Mouse (Mus musculus) thymus, adult 2 months (tissue): Measurements from ENCODE around the gene Galnt14. TPM values are rescaled to one million over a fixed set of nuclear protein-coding genes. Genes with fewer than 3 reads are reported as not detected.

ENCODE experiments used
- DNase-seq: peaks from one replicate; pipeline ENCODE4 v3.0.0; 2021
- H3K27ac ChIP-seq: fragments of 200-500 bp; 2 replicates; pipeline ENCODE4 v1.5.1; 2012; ENCODE audit warnings: low read length, control low read depth; ENCODE audit not compliant: control insufficient read depth, insufficient read depth
- H3K27me3 ChIP-seq: fragments of 200-500 bp; 2 replicates; pipeline ENCODE4 v1.6.1; 2012; ENCODE audit warnings: mild to moderate bottlenecking, low read length, moderate library complexity, mixed read lengths; ENCODE audit not compliant: control insufficient read depth, insufficient read depth
- H3K36me3 ChIP-seq: fragments of 200-500 bp; 2 replicates; pipeline ENCODE4 v1.6.1; 2012; ENCODE audit warnings: mild to moderate bottlenecking, low read length, moderate library complexity; ENCODE audit not compliant: control insufficient read depth, insufficient read depth
- H3K4me1 ChIP-seq: fragments of 200-500 bp; replicated peaks from 2 replicates; pipeline ENCODE4 v1.6.1; 2012; ENCODE audit warnings: low read length; ENCODE audit not compliant: control insufficient read depth, insufficient read depth
- H3K4me3 ChIP-seq: fragments of 200-500 bp; 2 replicates; pipeline ENCODE4 v1.5.1; 2012; ENCODE audit warnings: mild to moderate bottlenecking, low read length, control low read depth, moderate library complexity; ENCODE audit not compliant: control insufficient read depth, insufficient read depth
- CTCF ChIP-seq: fragments of 200-500 bp; IDR thresholded peaks from 2 replicates; pipeline ENCODE4 v1.5.1; 2012; ENCODE audit warnings: mild to moderate bottlenecking, control low read depth, low read length, moderate library complexity, borderline replicate concordance; ENCODE audit not compliant: control insufficient read depth, poor library complexity, insufficient read depth; ENCODE audit errors: extremely low read depth
- POLR2A ChIP-seq: fragments of 200-500 bp; IDR thresholded peaks from 2 replicates; pipeline ENCODE4 v1.6.1; 2012; ENCODE audit warnings: mild to moderate bottlenecking, low read length, control low read depth, moderate library complexity; ENCODE audit not compliant: control insufficient read depth, poor library complexity, insufficient read depth; ENCODE audit errors: extremely low read depth
- WGBS: fragments of 180-500 bp; shearing (Covaris S2); methylation state at CpG from one replicate; pipeline ENCODE4 v1.1.7; 2018; 5-methylcytosine and 5-hydroxymethylcytosine counted together
- polyA plus RNA-seq: library from polyadenylated mRNA; depleted of rRNA; stranded (reverse); fragments of >200 nt; gene quantifications from 2 replicates; pipeline ENCODE4 v1.2.3, GENCODE M21; 2012

Gene Galnt14
- polyA plus RNA-seq, 1 experiment = 1.6 TPM

- 91% methylated on average over 14 of the region's 14 CpGs for WGBS
- no peaks in the 10 kb centered on the region for H3K36me3 ChIP-seq
- no peak overlapping the region for H3K27ac ChIP-seq
- TF ChIP-seq POLR2A (no peak), CTCF (no peak)
- H3K4me3 ChIP-seq = no peak overlapping the region
- H3K4me1 ChIP-seq = no peaks in the 10 kb centered on the region
- DNase-seq = no peak
- H3K27me3 ChIP-seq = no peaks in the 10 kb centered on the region
These were observed 81.9 kb downstream of the Galnt14 start for GRCm38 (mm10) chr17:73628263-73628914.

- Histone ChIP-seq H3K36me3 (no peaks in the 10 kb centered on the region), H3K4me1 (no peaks in the 10 kb centered on the region), H3K4me3 (no peak overlapping the region), H3K27me3 (no peaks in the 10 kb centered on the region), H3K27ac (no peak overlapping the region)
- no peak for DNase-seq
- TF ChIP-seq POLR2A = no peak
- TF ChIP-seq CTCF = no peak
- WGBS = 71% methylated on average over 4 of the region's 4 CpGs
These were observed 83.3 kb downstream of the Galnt14 start for GRCm38 (mm10) chr17:73626912-73627311.

GRCm38 (mm10) chr17:73620049-73620448, 90.2 kb downstream of the Galnt14 start:
- DNase-seq = no peak
- H3K36me3 ChIP-seq = no peaks in the 10 kb centered on the region
- WGBS = 94% methylated on average over 4 of the region's 4 CpGs
- no peak for TF ChIP-seq CTCF
- TF ChIP-seq POLR2A = no peak
- no peak overlapping the region for H3K27ac ChIP-seq
- no peaks in the 10 kb centered on the region for H3K27me3 ChIP-seq
- H3K4me1 ChIP-seq = no peaks in the 10 kb centered on the region
- no peak overlapping the region for H3K4me3 ChIP-seq

GRCm38 (mm10) chr17:73602552-73603478, 107.4 kb downstream of the Galnt14 start:
- Histone ChIP-seq H3K4me3 (no peak overlapping the region), H3K4me1 (no peaks in the 10 kb centered on the region), H3K27me3 (no peaks in the 10 kb centered on the region), H3K27ac (no peak overlapping the region), H3K36me3 (no peaks in the 10 kb centered on the region)
- WGBS = 79% methylated on average over 5 of the region's 5 CpGs
- no peak for TF ChIP-seq POLR2A
- no peak for TF ChIP-seq CTCF
- no peak for DNase-seq

- no peak for DNase-seq
- 86% methylated on average over 6 of the region's 6 CpGs for WGBS
- TF ChIP-seq POLR2A = no peak
- TF ChIP-seq CTCF = no peak
- H3K4me1 ChIP-seq = no peaks in the 10 kb centered on the region
- no peaks in the 10 kb centered on the region for H3K36me3 ChIP-seq
- H3K27me3 ChIP-seq = no peaks in the 10 kb centered on the region
- H3K27ac ChIP-seq = no peak overlapping the region
- H3K4me3 ChIP-seq = no peak overlapping the region
These were observed 110.3 kb downstream of the Galnt14 start for GRCm38 (mm10) chr17:73599923-73600322.

GRCm38 (mm10) chr17:73592081-73592480, 118.2 kb downstream of the Galnt14 start:
- Histone ChIP-seq H3K27me3 (no peaks in the 10 kb centered on the region), H3K36me3 (no peaks in the 10 kb centered on the region), H3K4me3 (no peak overlapping the region), H3K27ac (no peak overlapping the region), H3K4me1 (no peaks in the 10 kb centered on the region)
- 88% methylated on average over 2 of the region's 2 CpGs for WGBS
- TF ChIP-seq POLR2A (no peak), CTCF (no peak)
- no peak for DNase-seq
